Mouse (Mus musculus): ENCODE data around the gene Gm2056.
"Not testable (repeated sequence)": the region's sequence is repeated elsewhere in the genome, so short reads cannot be mapped to it uniquely, and the experiment has no call there.

The Gm2056 gene

DNA sequence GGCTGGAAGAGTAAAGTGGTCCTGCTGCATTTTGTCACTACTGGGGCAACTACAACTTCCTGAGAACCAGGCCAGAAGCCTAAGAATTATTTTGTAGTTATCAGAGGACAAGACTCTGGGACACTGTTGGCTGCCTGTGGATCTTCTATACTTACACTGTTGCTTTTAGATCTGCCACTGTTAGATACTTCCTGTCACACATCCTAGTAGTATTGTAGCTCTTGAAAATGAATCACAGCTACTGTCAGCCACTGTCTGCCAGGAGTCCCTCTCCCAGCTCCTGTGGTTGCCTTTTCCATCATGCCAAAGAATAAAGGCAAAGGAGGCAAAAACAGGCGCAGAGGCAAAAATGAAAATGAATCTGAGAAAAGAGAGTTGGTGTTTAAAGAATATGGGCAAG is at the start of gene Gm2056:
Gm2056 (plus strand) TSS at position 301 of the 400 bp plus-strand sequence.
- DNase-seq (ENCODE audit: low spot score): not testable (repeated sequence)

DNA sequence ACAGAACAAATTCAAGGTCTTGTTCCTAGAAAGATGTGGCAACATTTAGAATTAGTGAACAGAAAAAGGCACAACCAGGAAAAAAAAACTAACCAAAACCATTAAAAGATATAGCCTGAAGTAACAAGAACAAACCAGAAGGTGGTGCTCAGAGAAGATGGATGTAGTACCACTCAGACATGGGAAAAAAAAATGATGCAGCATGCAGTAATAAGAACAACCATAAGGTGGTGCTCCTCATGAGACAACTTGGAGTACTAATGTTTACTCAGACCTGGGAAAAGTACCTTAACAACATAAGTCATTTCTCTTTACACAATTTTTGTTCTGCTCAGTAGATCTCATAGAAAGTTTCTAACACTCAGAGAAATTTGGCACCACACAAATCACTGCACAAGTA is 42.8 kb upstream of the Gm2056 start:
- DNase-seq (ENCODE audit: low spot score): not testable (repeated sequence)

DNA sequence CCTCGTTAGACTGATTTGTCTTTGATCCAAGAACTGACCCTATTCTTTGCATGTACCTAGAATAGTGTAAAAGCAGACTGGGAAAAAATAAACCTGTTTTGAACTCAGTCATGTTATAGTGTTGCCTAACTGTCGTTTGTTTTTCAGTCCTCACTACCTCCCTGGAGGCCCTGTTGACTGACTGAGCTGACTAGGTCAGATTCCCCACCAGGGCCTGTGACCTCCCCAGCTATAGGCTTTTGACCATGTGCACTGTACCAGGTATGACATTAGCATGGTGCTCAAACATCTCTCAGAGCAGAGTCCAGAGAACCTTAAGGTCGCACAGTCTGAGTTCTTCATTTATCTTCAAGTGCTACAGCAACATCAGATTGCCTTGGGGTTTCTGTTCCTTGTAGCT is 22.7 kb upstream of the Gm2056 start:
- not testable (repeated sequence) for DNase-seq (ENCODE audit: low spot score)

DNA sequence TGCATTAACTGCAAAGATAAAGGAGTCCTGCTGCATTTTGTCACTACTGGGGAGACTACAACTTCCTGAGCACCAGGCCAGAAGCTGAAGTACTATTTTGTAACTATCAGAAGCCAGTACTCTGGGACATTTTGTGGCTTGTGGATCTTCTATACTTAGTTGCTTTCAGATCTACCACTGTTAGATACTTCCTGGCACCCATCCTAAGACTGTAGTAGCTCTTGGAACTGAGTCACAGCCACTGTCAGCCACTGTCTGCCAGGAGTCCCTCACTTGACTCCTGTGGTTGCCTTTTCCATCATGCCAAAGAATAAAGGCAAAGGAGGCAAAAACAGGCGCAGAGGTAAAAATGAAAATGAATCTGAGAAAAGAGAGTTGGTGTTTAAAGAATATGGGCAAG is 15.3 kb upstream of the Gm2056 start, which contains the start of gene Gm2075:
Gm2075 (plus strand) TSS at position 301 of the 400 bp plus-strand sequence.
- DNase-seq (ENCODE audit: low spot score): not testable (repeated sequence)

DNA sequence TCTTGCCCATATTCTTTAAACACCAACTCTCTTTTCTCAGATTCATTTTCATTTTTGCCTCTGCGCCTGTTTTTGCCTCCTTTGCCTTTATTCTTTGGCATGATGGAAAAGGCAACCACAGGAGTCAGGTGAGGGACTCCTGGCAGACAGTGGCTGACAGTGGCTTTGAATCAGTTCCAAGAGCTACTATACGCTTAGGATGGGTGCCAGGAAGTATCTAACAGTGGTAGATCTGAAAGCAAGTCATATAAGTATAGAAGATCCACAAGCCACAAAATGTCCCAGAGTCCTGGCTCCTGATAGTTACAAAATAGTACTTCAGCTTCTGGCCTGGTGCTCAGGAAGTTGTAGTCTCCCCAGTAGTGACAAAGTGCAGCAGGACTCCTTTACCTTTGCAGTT is 8.1 kb upstream of the Gm2056 start, which contains the start of gene Gm6803:
Gm6803 (minus strand) TSS at position 101 of the 400 bp plus-strand sequence.
- not testable (repeated sequence) for DNase-seq (ENCODE audit: low spot score)

DNA sequence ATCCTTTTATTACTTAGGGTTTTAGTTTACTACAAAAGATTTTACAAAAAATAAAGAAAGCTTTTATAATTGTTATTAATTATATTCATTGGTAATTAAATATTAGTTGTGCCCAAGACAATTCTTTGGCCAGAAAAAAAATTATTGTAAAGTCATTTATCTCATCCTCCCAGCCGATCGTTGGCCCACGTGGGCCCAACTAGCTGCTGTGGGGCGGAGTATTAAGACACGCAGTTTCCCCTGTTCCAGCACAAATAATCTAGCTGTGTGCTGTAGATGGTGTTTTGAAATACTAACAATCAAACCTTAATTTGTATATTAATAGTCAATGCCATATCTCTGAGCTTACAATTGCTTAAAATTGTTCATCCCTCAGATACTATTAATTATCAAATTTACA is 5.4 kb downstream of the Gm2056 start:
- DNase-seq (ENCODE audit: low spot score): not testable (repeated sequence)

DNA sequence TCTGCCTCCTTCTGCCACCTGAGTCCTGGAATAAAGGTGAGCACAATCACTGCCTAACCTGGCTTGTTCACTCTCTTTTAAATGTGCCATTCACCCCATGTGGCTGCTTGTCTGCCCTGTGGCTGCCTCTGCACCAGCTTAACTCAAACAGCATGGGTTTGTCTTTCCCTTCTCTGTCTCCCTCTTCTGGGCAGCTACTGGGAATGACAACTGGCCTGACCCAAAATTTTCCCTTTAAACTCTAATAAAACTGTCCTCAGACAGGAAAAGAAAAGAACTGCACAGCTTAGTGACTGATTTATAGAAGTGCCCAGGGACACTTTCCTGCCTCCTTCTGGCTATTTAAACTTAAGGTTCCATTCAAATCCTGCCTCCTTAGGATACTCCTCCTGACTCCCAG is 12.3 kb downstream of the Gm2056 start:
- DNase-seq (ENCODE audit: low spot score): not testable (repeated sequence)

DNA sequence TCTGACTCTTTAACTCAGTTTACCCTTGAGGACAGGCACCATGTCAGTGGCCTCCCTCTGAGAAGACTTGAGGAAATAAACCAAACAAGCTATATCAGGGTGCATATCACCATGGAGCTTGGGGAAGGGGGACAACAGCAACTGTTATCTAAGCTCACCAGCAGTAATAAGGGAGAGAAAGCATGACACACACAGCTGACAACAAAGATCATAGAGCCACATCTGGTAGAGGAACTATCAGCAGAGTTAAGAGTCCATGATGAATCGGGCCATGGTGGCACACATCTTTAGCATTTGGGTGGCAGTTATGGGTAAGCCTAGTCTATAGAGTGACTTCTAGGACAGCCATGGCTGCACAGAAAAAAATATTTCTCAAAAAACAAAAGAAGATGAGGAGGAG is 12.9 kb downstream of the Gm2056 start:
- not testable (repeated sequence) for DNase-seq (ENCODE audit: low spot score)

DNA sequence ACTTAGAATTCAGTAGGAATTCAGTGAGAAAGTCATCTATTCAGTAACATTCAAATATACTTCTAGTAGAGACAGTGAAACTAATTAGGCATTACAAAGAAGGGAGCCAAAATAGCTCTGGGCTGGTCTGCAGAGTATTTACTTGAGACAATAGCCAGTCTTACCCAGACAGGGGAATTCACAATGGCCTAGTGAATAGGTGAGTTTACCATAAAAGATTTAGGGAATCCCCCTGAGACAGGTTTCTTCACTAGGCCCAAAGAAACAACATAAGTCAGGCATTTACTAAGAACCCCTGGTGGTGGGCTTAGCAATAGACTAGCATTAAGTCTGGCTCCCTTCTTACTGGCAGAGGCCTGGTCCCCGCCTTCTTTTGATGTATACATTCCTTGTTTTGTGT is 18.4 kb downstream of the Gm2056 start:
- DNase-seq (ENCODE audit: low spot score): not testable (repeated sequence)
